27 mouse cellular contexts compared by ENCODE assay signal in genomic region chr13:100203319-100203718, GRCm38 (mm10). TPM values are rescaled to one million over a fixed set of nuclear protein-coding genes. Genes with fewer than 3 reads are reported as not detected.
DNase-seq lines count a peak whose midpoint lies in the region; ATAC-seq and TF ChIP-seq lines count a peak whose summit lies in the region.
"Had no signal": no experiment of that assay in that cellular context is flagged by ENCODE, and none has a peak within 500 bp of the region (broad histone marks: within the 10 kb centered on the region; RNA-seq: fewer than 3 reads in every experiment).

No protein-coding gene starts in this region.

- H3K9me3 ChIP-seq in liver, postnatal 0 days (ENCODE audit: low read length), result no peaks in the 10 kb centered on the region
- no peaks in the 10 kb centered on the region for H3K9me3 ChIP-seq in liver, embryonic 12.5 days (replicated peaks)
- H3K9me3 ChIP-seq: embryonic facial prominence, embryonic 13.5 days; forebrain, embryonic 12.5 days; forebrain, embryonic 15.5 days; hindbrain, embryonic 12.5 days; hindbrain, embryonic 15.5 days had no signal

- no peak for DNase-seq in liver, postnatal 0 days
- DNase-seq in 416B (ENCODE audit: low read depth), result peak; percentile 82
- no peak for DNase-seq in c-Kit-positive CD71-positive TER-119-positive erythroid progenitor cells, embryonic 14.5 days (ENCODE audit: low spot score)
- DNase-seq in cerebellum, adult 2 months, result no peak
- DNase-seq in frontal cortex, postnatal 25 days (ENCODE audit: low spot score in 2 of 2), result no peak
- DNase-seq: adrenal gland, adult 8-10 months; adrenal gland, postnatal 25 days; cerebellum, adult 11 months; cerebellum, adult 8-10 months; cerebellum, postnatal 10 days; cerebellum, postnatal 36 days; embryo, embryonic 11 days; gastrocnemius, postnatal 10 days; gastrocnemius, postnatal 36 days; heart, adult 11 months had no signal

- no peak for TF ChIP-seq EP300 in liver, postnatal 0 days (IDR thresholded peaks at IDR 0.05; ENCODE audit: low read depth)

- no peak for TF ChIP-seq CTCF in liver, postnatal 0 days (IDR thresholded peaks at IDR 0.05; ENCODE audit: low read depth)
- TF ChIP-seq CTCF in cerebellum, adult 2 months (IDR thresholded peaks at IDR 0.05; ENCODE audit: borderline replicate concordance, insufficient read depth, low read depth, low read length), result no peak

- peak; percentile 56 for ATAC-seq in liver, postnatal 0 days
- ATAC-seq in liver, embryonic 12.5 days, result no peak
- ATAC-seq in granulocyte monocyte progenitor cell, adult 5-6 weeks (replicated peaks; ENCODE audit: poor library complexity, severe bottlenecking), result peak; percentile 82
- ATAC-seq in megakaryocyte progenitor cell, adult 5-6 weeks (replicated peaks; ENCODE audit: poor library complexity), result peak; percentile 56
- ATAC-seq: activated CD4-positive, CD25-positive, alpha-beta regulatory T cell, adult 4 months; forebrain, embryonic 15.5 days had no signal

- no peak overlapping the region for H3K9ac ChIP-seq in liver, postnatal 0 days (replicated peaks)
- H3K9ac ChIP-seq in liver, embryonic 12.5 days, result no peak overlapping the region
- H3K9ac ChIP-seq: embryonic facial prominence, embryonic 13.5 days; forebrain, embryonic 12.5 days; forebrain, embryonic 15.5 days; hindbrain, embryonic 12.5 days; hindbrain, embryonic 15.5 days had no signal

- no peak overlapping the region for H3K27ac ChIP-seq in liver, postnatal 0 days (ENCODE audit: low read depth)
- no peak overlapping the region for H3K27ac ChIP-seq in liver, embryonic 12.5 days
- no peak overlapping the region for H3K27ac ChIP-seq in cerebellum, adult 2 months (ENCODE audit: insufficient read depth, low read length)
- H3K27ac ChIP-seq: embryonic facial prominence, embryonic 10.5 days; embryonic facial prominence, embryonic 13.5 days; forebrain, embryonic 12.5 days; forebrain, embryonic 15.5 days; hindbrain, embryonic 12.5 days; hindbrain, embryonic 15.5 days had no signal

- H3K27me3 ChIP-seq in liver, postnatal 0 days (ENCODE audit: insufficient read depth, low read length), result no peaks in the 10 kb centered on the region
- H3K27me3 ChIP-seq in liver, embryonic 12.5 days (replicated peaks), result no peaks in the 10 kb centered on the region
- no peaks in the 10 kb centered on the region for H3K27me3 ChIP-seq in cerebellum, adult 2 months (ENCODE audit: control insufficient read depth, insufficient read depth, low read length)
- H3K27me3 ChIP-seq: embryonic facial prominence, embryonic 13.5 days; forebrain, embryonic 12.5 days; forebrain, embryonic 15.5 days; hindbrain, embryonic 12.5 days; hindbrain, embryonic 15.5 days had no signal

- no peaks in the 10 kb centered on the region for H3K36me3 ChIP-seq in liver, postnatal 0 days (replicated peaks; ENCODE audit: insufficient read depth, low read length)
- H3K36me3 ChIP-seq in liver, embryonic 12.5 days, result no peaks in the 10 kb centered on the region
- H3K36me3 ChIP-seq: embryonic facial prominence, embryonic 10.5 days; embryonic facial prominence, embryonic 13.5 days; forebrain, embryonic 12.5 days; forebrain, embryonic 15.5 days; hindbrain, embryonic 12.5 days; hindbrain, embryonic 15.5 days had no signal

- no peak overlapping the region for H3K4me2 ChIP-seq in liver, postnatal 0 days (ENCODE audit: low read depth, low read length)
- H3K4me2 ChIP-seq in liver, embryonic 12.5 days, result no peak overlapping the region
- H3K4me2 ChIP-seq: embryonic facial prominence, embryonic 13.5 days; forebrain, embryonic 12.5 days; forebrain, embryonic 15.5 days; heart, embryonic 11.5 days; hindbrain, embryonic 12.5 days; hindbrain, embryonic 15.5 days had no signal

- TF ChIP-seq POLR2A in cerebellum, adult 2 months (IDR thresholded peaks at IDR 0.05; ENCODE audit: borderline replicate concordance, insufficient read depth, low read length), result no peak

- WGBS in liver, postnatal 0 days (ENCODE audit: insufficient replicate concordance), result 43% methylated on average over 1 of the region's 1 CpGs
- 52% methylated on average over 1 of the region's 1 CpGs for WGBS in liver, embryonic 12.5 days (ENCODE audit: insufficient replicate concordance)
- WGBS in cerebellum, adult 2 months, result 89% methylated on average over 1 of the region's 1 CpGs

- H3K4me1 ChIP-seq in liver, postnatal 0 days (ENCODE audit: insufficient read depth), result peaks cover 5% of the 10 kb centered on the region; the same call in 1 of the 2 replicates
- H3K4me1 ChIP-seq in liver, embryonic 12.5 days, result peaks cover 14% of the 10 kb centered on the region; the same call in 1 of the 2 replicates
- H3K4me1 ChIP-seq in cerebellum, adult 2 months (ENCODE audit: control insufficient read depth, insufficient read depth, low read length), result no peaks in the 10 kb centered on the region
- H3K4me1 ChIP-seq: embryonic facial prominence, embryonic 10.5 days; embryonic facial prominence, embryonic 13.5 days; forebrain, embryonic 12.5 days; forebrain, embryonic 15.5 days; hindbrain, embryonic 12.5 days; hindbrain, embryonic 15.5 days had no signal

- H3K4me3 ChIP-seq in liver, postnatal 0 days (ENCODE audit: low read depth, low read length), result no peak overlapping the region
- no peak overlapping the region for H3K4me3 ChIP-seq in liver, embryonic 12.5 days
- H3K4me3 ChIP-seq in cerebellum, adult 2 months (replicated peaks; ENCODE audit: insufficient read depth, low read depth, low read length), result no peak overlapping the region
- H3K4me3 ChIP-seq: embryonic facial prominence, embryonic 10.5 days; embryonic facial prominence, embryonic 13.5 days; erythroblast, embryonic 14.5 days; forebrain, embryonic 12.5 days; forebrain, embryonic 15.5 days; hindbrain, embryonic 12.5 days; hindbrain, embryonic 15.5 days had no signal

RNA-seq across cellular contexts. Expression of gene Naip2, which starts 1.4 kb away (rescaled TPM):
- 1.1 and 1.4 TPM in 2 replicates for polyA plus RNA-seq in liver, postnatal 0 days (2015; fragmentation: Nextera tagmentation; extraction: Ambion mirVana)
- polyA plus RNA-seq in liver, embryonic 12.5 days (2016; fragmentation: Nextera tagmentation; extraction: Ambion mirVana), result 1.3 and 1.5 TPM in 2 replicates
- total RNA-seq in granulocyte monocyte progenitor cell, adult 5-6 weeks (2014; fragmentation: Nextera tagmentation), result 31.8 and 36.4 TPM in 2 replicates
- total RNA-seq in granulocyte monocyte progenitor cell, adult 5-6 weeks (2017), result 41.2 and 41.9 TPM in 2 replicates
- total RNA-seq in megakaryocyte progenitor cell, adult 5-6 weeks (2015), result 26.1 and 27.7 TPM in 2 replicates
- 33.6 and 41.1 TPM in 2 replicates for total RNA-seq in megakaryocyte progenitor cell, adult 5-6 weeks (2017)
- polyA plus RNA-seq in cerebellum, adult 2 months (2012; rRNA removed), result 0.36 and 0.40 TPM in 2 replicates
- polyA plus RNA-seq: erythroblast, embryonic 14.5 days had no signal

RNA-seq across cellular contexts. Expression of gene Naip5, which starts 42.8 kb away (rescaled TPM):
- 0.50 and 0.53 TPM in 2 replicates for polyA plus RNA-seq in liver, postnatal 0 days (2015; fragmentation: Nextera tagmentation; extraction: Ambion mirVana)
- 0.42 and 0.69 TPM in 2 replicates for polyA plus RNA-seq in liver, embryonic 12.5 days (2016; fragmentation: Nextera tagmentation; extraction: Ambion mirVana)
- 14.6 and 20.0 TPM in 2 replicates for total RNA-seq in granulocyte monocyte progenitor cell, adult 5-6 weeks (2014; fragmentation: Nextera tagmentation)
- total RNA-seq in granulocyte monocyte progenitor cell, adult 5-6 weeks (2017), result 15.0 and 16.5 TPM in 2 replicates
- 11.3 and 13.4 TPM in 2 replicates for total RNA-seq in megakaryocyte progenitor cell, adult 5-6 weeks (2015)
- 13.1 and 14.0 TPM in 2 replicates for total RNA-seq in megakaryocyte progenitor cell, adult 5-6 weeks (2017)
- polyA plus RNA-seq in cerebellum, adult 2 months (2012; rRNA removed), result 0.54 and 0.79 TPM in 2 replicates
- polyA plus RNA-seq: erythroblast, embryonic 14.5 days; forebrain, embryonic 12.5 days had no signal
